Mouse (Mus musculus): ENCODE measurements around the gene Dab2. TPM values are rescaled to one million over a fixed set of nuclear protein-coding genes. Genes with fewer than 3 reads are reported as not detected.

Gene Dab2
- polyA plus RNA-seq, 1 experiment from 2014 or later = 55.6 TPM

DNA sequence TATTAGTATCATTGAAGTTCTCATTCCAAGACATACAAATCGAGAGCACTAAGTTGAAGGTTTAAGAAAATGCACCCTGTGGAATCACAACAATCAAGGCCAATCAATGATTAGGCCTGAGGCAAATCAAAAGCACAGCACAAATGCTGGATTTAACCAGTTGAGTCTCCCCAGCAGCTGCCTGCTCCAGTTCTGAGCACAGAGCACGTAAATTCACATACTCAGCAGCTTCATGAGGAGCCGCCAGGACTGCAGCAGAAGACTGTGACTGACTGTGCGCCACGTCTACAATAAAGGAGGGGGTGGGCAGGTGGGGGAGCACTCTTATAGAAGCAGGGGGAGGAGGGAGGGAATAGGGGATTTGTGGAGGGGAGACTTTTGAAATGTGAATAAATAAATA lies 40.2 kb downstream of the Dab2 start:
- ATAC-seq (replicated peaks; ENCODE audit: low FRiP score) (no peak), DNase-seq (ENCODE audit: low spot score) (no peak)
- WGBS = 78% methylated on average over 5 of the region's 5 CpGs
- no peak overlapping the region for H3K4me3 ChIP-seq (ENCODE audit: low read depth, low read length)
- no peaks in the 10 kb centered on the region for H3K4me1 ChIP-seq (replicated peaks; ENCODE audit: control insufficient read depth, insufficient read depth, low read length)
- H3K27me3 ChIP-seq (ENCODE audit: control insufficient read depth, insufficient read depth, low read length) = no peaks in the 10 kb centered on the region
- no peak overlapping the region for H3K4me2 ChIP-seq (ENCODE audit: low read depth, low read length, severe bottlenecking)
- no peak overlapping the region for H3K27ac ChIP-seq (ENCODE audit: low read depth, low read length)
- no peak overlapping the region for H3K9ac ChIP-seq (ENCODE audit: low read length)
- no peaks in the 10 kb centered on the region for H3K9me3 ChIP-seq (ENCODE audit: control insufficient read depth, low read length)
- no peaks in the 10 kb centered on the region for H3K36me3 ChIP-seq (ENCODE audit: control insufficient read depth, insufficient read depth, low read length)

DNA sequence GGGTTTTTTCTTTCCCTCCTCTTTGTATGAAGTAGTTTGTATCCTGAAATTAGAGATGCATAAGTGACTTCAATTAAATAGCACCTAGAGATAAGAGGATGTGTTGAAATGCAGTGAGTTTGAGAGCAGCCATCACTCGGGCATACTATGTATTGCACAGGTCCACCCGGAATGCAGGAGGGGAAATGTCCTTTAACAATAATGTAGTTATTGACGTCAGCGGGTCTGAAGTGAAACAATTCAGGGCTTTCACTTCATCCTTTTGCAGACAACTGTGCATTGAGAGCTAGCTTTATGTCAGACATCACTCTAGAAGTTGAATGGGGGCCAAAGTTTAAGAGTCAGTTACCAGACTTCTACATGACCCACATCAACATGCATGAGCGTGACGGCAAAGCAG lies 40.8 kb downstream of the Dab2 start:
- Histone ChIP-seq H3K36me3 (ENCODE audit: control insufficient read depth, insufficient read depth, low read length) (no peaks in the 10 kb centered on the region), H3K27ac (ENCODE audit: low read depth, low read length) (no peak overlapping the region), H3K4me1 (replicated peaks; ENCODE audit: control insufficient read depth, insufficient read depth, low read length) (no peaks in the 10 kb centered on the region), H3K9me3 (ENCODE audit: control insufficient read depth, low read length) (no peaks in the 10 kb centered on the region), H3K4me3 (ENCODE audit: low read depth, low read length) (no peak overlapping the region), H3K27me3 (ENCODE audit: control insufficient read depth, insufficient read depth, low read length) (no peaks in the 10 kb centered on the region), H3K9ac (ENCODE audit: low read length) (no peak overlapping the region), H3K4me2 (ENCODE audit: low read depth, low read length, severe bottlenecking) (no peak overlapping the region)
- DNase-seq (ENCODE audit: low spot score) (no peak), ATAC-seq (replicated peaks; ENCODE audit: low FRiP score) (no peak)
- 82% methylated on average over 6 of the region's 6 CpGs for WGBS

- ATAC-seq (replicated peaks; ENCODE audit: low FRiP score) = no peak
- Histone ChIP-seq H3K36me3 (ENCODE audit: control insufficient read depth, insufficient read depth, low read length) (no peaks in the 10 kb centered on the region), H3K9ac (ENCODE audit: low read length) (no peak overlapping the region)
Measured at GRCm38 (mm10) chr15:6341427-6341826, 41.8 kb downstream of the Dab2 start.

GRCm38 (mm10) chr15:6353901-6354300 lies 54.3 kb downstream of the Dab2 start:
- H3K4me1 ChIP-seq (replicated peaks; ENCODE audit: control insufficient read depth, insufficient read depth, low read length) = no peaks in the 10 kb centered on the region
- 94% methylated on average over 3 of the region's 3 CpGs for WGBS
- no peak overlapping the region for H3K9ac ChIP-seq (ENCODE audit: low read length)

More at GRCm38 (mm10) chr15:6341427-6341826, 41.8 kb downstream of the Dab2 start:
- DNase-seq (ENCODE audit: low spot score) = no peak
- no peaks in the 10 kb centered on the region for H3K4me1 ChIP-seq (replicated peaks; ENCODE audit: control insufficient read depth, insufficient read depth, low read length)
- no peak overlapping the region for H3K27ac ChIP-seq (ENCODE audit: low read depth, low read length)
- WGBS = 93% methylated on average over 6 of the region's 6 CpGs
- H3K27me3 ChIP-seq (ENCODE audit: control insufficient read depth, insufficient read depth, low read length) = no peaks in the 10 kb centered on the region
- H3K4me2 ChIP-seq (ENCODE audit: low read depth, low read length, severe bottlenecking) = no peak overlapping the region
- H3K9me3 ChIP-seq (ENCODE audit: control insufficient read depth, low read length) = no peaks in the 10 kb centered on the region
- H3K4me3 ChIP-seq (ENCODE audit: low read depth, low read length) = no peak overlapping the region

GRCm38 (mm10) chr15:6359859-6360258 lies 60.3 kb downstream of the Dab2 start:
- Histone ChIP-seq H3K4me3 (ENCODE audit: low read depth, low read length) (no peak overlapping the region), H3K36me3 (ENCODE audit: control insufficient read depth, insufficient read depth, low read length) (no peaks in the 10 kb centered on the region), H3K4me1 (replicated peaks; ENCODE audit: control insufficient read depth, insufficient read depth, low read length) (no peaks in the 10 kb centered on the region), H3K4me2 (ENCODE audit: low read depth, low read length, severe bottlenecking) (no peak overlapping the region), H3K27me3 (ENCODE audit: control insufficient read depth, insufficient read depth, low read length) (no peaks in the 10 kb centered on the region), H3K27ac (ENCODE audit: low read depth, low read length) (no peak overlapping the region), H3K9ac (ENCODE audit: low read length) (no peak overlapping the region), H3K9me3 (ENCODE audit: control insufficient read depth, low read length) (no peaks in the 10 kb centered on the region)
- DNase-seq (ENCODE audit: low spot score) = no peak
- 86% methylated on average over 2 of the region's 2 CpGs for WGBS
- ATAC-seq (replicated peaks; ENCODE audit: low FRiP score) = no peak

More at GRCm38 (mm10) chr15:6353901-6354300, 54.3 kb downstream of the Dab2 start:
- H3K36me3 ChIP-seq (ENCODE audit: control insufficient read depth, insufficient read depth, low read length) = no peaks in the 10 kb centered on the region
- no peak overlapping the region for H3K4me3 ChIP-seq (ENCODE audit: low read depth, low read length)
- ATAC-seq (replicated peaks; ENCODE audit: low FRiP score) = no peak
- H3K27me3 ChIP-seq (ENCODE audit: control insufficient read depth, insufficient read depth, low read length) = no peaks in the 10 kb centered on the region
- no peak for DNase-seq (ENCODE audit: low spot score)
- no peaks in the 10 kb centered on the region for H3K9me3 ChIP-seq (ENCODE audit: control insufficient read depth, low read length)
- H3K4me2 ChIP-seq (ENCODE audit: low read depth, low read length, severe bottlenecking) = no peak overlapping the region
- H3K27ac ChIP-seq (ENCODE audit: low read depth, low read length) = no peak overlapping the region

GRCm38 (mm10) chr15:6369974-6370373 lies 70.4 kb downstream of the Dab2 start:
- H3K27me3 ChIP-seq (ENCODE audit: control insufficient read depth, insufficient read depth, low read length) = no peaks in the 10 kb centered on the region
- H3K36me3 ChIP-seq (ENCODE audit: control insufficient read depth, insufficient read depth, low read length) = no peaks in the 10 kb centered on the region
- H3K9me3 ChIP-seq (ENCODE audit: control insufficient read depth, low read length) = no peaks in the 10 kb centered on the region
- no peak overlapping the region for H3K4me2 ChIP-seq (ENCODE audit: low read depth, low read length, severe bottlenecking)
- 61% methylated on average over 1 of the region's 1 CpGs for WGBS
- no peak overlapping the region for H3K4me3 ChIP-seq (ENCODE audit: low read depth, low read length)
- H3K27ac ChIP-seq (ENCODE audit: low read depth, low read length) = no peak overlapping the region
- H3K4me1 ChIP-seq (replicated peaks; ENCODE audit: control insufficient read depth, insufficient read depth, low read length) = no peaks in the 10 kb centered on the region
- no peak overlapping the region for H3K9ac ChIP-seq (ENCODE audit: low read length)
- ATAC-seq (replicated peaks; ENCODE audit: low FRiP score) = no peak
- no peak for DNase-seq (ENCODE audit: low spot score)

GRCm38 (mm10) chr15:6371486-6371885 lies 71.9 kb downstream of the Dab2 start:
- no peak overlapping the region for H3K4me3 ChIP-seq (ENCODE audit: low read depth, low read length)
- H3K9ac ChIP-seq (ENCODE audit: low read length) = no peak overlapping the region
- no peak overlapping the region for H3K27ac ChIP-seq (ENCODE audit: low read depth, low read length)
- H3K36me3 ChIP-seq (ENCODE audit: control insufficient read depth, insufficient read depth, low read length) = no peaks in the 10 kb centered on the region
- no peak overlapping the region for H3K4me2 ChIP-seq (ENCODE audit: low read depth, low read length, severe bottlenecking)
- no peaks in the 10 kb centered on the region for H3K9me3 ChIP-seq (ENCODE audit: control insufficient read depth, low read length)
- WGBS = 86% methylated on average over 2 of the region's 2 CpGs
- H3K27me3 ChIP-seq (ENCODE audit: control insufficient read depth, insufficient read depth, low read length) = no peaks in the 10 kb centered on the region
- DNase-seq (ENCODE audit: low spot score) (no peak), ATAC-seq (replicated peaks; ENCODE audit: low FRiP score) (no peak)
- H3K4me1 ChIP-seq (replicated peaks; ENCODE audit: control insufficient read depth, insufficient read depth, low read length) = no peaks in the 10 kb centered on the region

DNA sequence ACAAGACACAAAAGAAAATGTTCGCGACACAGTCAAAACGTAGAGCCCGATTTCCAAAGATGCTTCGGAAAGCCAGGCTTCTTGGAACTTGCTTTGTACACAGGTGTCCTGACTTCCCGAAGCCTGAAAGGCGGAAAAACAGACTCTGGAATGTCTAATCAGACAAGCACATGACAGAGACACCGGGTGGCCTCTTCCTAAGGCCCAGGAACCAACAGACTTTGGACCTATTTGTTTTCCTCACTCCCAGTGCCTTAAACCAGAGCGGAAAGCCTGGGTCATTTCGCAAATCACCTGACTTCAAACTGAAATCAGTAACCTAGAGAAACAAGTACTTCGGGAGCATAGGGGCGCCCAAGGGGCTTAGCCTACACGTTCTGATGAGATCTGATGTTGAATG lies 75.4 kb downstream of the Dab2 start:
- Histone ChIP-seq H3K4me3 (ENCODE audit: low read depth, low read length) (no peak overlapping the region), H3K9me3 (ENCODE audit: control insufficient read depth, low read length) (no peaks in the 10 kb centered on the region), H3K4me1 (replicated peaks; ENCODE audit: control insufficient read depth, insufficient read depth, low read length) (no peaks in the 10 kb centered on the region), H3K27me3 (ENCODE audit: control insufficient read depth, insufficient read depth, low read length) (no peaks in the 10 kb centered on the region), H3K4me2 (ENCODE audit: low read depth, low read length, severe bottlenecking) (no peak overlapping the region), H3K36me3 (ENCODE audit: control insufficient read depth, insufficient read depth, low read length) (no peaks in the 10 kb centered on the region), H3K27ac (ENCODE audit: low read depth, low read length) (no peak overlapping the region), H3K9ac (ENCODE audit: low read length) (no peak overlapping the region)
- no peak for ATAC-seq (replicated peaks; ENCODE audit: low FRiP score)
- 82% methylated on average over 13 of the region's 13 CpGs for WGBS
- no peak for DNase-seq (ENCODE audit: low spot score)

DNA sequence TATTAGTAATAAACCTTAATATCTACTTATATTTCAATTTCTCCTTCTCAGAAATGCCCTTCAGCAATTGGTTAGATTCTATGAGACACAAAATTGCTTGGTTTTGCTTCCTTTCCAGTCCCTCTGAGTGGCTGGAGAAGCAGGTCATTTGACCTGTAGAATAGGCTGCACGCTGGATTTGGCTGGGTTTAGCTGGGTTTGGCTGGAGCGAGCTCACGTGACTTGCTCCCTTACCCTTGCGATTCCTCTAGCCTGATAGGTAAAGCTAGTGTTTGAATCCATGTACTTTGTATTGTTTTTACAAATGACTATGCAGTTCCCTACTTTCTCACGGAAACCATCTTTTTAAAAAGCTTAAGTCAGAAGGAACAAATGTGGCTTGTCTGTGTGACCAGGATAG lies 76.4 kb downstream of the Dab2 start:
- ATAC-seq (replicated peaks; ENCODE audit: low FRiP score) (no peak), DNase-seq (ENCODE audit: low spot score) (no peak)
- no peak overlapping the region for H3K4me2 ChIP-seq (ENCODE audit: low read depth, low read length, severe bottlenecking)
- H3K4me1 ChIP-seq (replicated peaks; ENCODE audit: control insufficient read depth, insufficient read depth, low read length) = no peaks in the 10 kb centered on the region
- H3K36me3 ChIP-seq (ENCODE audit: control insufficient read depth, insufficient read depth, low read length) = no peaks in the 10 kb centered on the region
- H3K27me3 ChIP-seq (ENCODE audit: control insufficient read depth, insufficient read depth, low read length) = no peaks in the 10 kb centered on the region
- 78% methylated on average over 5 of the region's 5 CpGs for WGBS
- no peak overlapping the region for H3K9ac ChIP-seq (ENCODE audit: low read length)
- H3K4me3 ChIP-seq (ENCODE audit: low read depth, low read length) = no peak overlapping the region
- H3K27ac ChIP-seq (ENCODE audit: low read depth, low read length) = no peak overlapping the region
- H3K9me3 ChIP-seq (ENCODE audit: control insufficient read depth, low read length) = no peaks in the 10 kb centered on the region
